Mouse (Mus musculus) spleen, adult 12 weeks (tissue): ENCODE data around the gene Lypd6b.

Experiments used
- DNase-seq: peaks from one replicate; pipeline ENCODE4 v3.0.0; 2022; ENCODE audit warnings: low spot score

Lypd6b gene

DNA sequence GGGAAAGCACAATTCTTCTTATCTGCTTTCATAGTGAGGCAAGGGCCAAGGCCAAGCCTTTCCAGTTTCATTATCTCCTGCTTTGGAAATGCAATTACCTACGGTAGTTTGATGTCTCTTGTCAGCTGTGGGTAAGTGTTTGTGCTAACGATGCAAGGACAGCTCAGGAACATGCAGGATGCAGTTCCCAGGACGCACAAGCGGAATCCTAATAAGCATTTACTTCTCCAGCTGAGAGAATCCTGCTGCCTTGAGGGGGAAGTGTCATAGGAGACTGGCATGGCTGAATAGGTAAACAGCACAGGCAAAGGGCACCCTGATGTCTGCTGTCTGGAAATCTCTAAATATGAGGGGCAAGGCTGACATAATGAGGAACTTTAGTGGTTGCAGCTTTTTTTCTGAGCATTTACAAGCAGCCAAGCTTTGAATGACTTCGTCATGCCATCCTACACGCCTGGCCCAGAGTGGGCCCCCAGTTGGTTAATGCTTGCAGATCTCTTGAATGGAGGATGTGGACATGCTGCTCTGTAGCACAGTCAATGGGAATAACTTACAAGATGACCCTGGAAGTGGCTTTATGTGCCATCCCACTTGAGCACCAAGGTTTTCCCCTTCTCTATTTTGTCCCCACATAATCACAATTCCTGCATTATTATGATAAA is 165.3 kb downstream of the Lypd6b start:
- no peak for DNase-seq

DNA sequence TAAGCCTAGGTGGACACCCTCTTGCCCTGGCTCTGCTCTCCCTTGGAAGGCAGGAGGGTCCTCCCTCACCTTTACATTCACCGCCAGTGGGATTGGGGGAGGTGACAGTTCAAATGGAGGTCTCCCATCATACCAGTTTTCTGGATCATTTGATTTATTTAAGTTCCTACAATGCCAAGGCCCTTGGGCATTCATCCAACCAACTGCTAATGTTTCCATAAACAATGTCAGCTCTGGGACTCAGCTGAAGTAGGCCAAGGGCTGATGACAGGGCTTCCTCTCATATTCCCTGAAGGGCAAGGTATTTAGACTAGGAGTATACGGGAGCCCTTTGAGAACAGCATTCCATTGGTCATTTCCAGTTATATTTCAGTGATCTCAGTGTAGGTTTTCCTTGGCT is 170.0 kb downstream of the Lypd6b start:
- no peak for DNase-seq

DNA sequence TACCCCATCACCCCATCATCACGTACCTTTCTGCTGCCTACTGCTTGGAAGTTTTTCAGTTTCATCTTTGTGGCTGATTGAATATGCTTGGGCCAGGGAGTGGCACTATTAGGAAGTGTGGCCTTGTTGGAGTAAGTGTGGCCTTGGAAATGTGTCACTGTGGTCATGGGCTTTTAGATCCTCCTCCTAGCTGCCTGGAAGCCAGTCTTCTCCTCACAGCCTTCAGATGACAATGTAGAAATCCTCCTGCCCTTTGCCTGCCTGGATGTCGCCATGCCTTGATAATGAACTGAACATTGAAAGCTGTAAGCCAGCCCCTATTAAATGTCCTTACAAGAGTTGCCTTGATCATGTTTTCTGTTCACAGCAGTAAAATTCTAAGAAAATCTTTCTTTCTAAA is 174.5 kb downstream of the Lypd6b start:
- DNase-seq = no peak

DNA sequence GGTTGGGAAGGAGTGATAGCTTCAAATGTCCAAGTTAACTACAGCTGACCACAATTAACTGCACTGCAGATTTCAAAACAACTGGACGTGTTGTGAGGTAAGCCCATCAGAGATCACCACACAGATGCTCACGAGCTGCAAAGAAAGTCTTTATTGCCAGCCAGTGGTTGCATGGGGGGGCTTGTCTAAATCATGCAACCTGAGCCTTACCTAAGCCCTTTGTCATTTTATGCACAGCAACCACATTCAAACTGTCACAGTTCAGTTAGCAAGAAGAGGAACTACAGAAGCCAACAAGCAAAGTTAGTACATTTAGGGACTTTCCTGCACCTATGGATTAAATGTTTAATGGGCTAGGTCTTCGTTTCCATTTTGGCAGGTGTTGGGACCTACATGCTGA is 177.4 kb downstream of the Lypd6b start:
- DNase-seq = no peak

DNA sequence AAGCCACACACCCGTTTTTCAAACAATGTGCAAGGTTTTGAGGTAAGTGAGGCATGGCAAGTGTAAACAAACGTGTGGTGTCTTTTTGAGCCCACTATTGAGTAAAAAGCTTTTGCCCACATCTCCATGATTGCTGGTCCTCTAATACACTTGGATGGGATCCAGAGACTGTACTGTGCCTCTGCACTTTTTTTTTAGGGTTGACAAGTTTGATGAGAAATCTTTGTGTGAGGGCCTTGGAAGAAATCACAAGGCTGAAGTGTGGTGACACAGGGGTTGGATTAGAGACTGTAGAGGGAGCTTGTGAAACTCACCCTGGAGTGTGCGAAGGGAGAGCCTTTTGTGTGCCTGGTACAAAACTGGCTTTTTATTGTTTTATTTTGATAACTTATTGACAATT is 180.3 kb downstream of the Lypd6b start:
- DNase-seq = no peak

DNA sequence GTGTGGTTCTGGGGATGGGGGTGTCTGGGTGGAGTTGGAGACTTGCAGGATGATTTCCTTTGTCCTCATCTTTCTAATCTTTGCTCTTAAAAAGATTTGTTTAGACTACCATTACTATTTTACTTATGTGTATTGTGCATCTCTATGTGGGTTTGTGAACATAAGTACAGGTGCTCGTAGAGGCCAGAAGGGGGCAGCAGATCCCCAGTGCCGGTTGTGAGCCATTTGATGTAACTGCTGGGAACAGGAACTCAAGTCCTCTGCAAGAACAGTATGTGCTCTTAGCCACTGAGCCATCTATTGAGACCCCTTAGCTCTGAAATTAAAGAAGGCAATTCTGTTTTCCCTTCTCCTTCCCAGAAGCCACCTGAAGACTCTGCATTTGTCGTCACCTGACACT is 183.5 kb downstream of the Lypd6b start:
- no peak for DNase-seq

DNA sequence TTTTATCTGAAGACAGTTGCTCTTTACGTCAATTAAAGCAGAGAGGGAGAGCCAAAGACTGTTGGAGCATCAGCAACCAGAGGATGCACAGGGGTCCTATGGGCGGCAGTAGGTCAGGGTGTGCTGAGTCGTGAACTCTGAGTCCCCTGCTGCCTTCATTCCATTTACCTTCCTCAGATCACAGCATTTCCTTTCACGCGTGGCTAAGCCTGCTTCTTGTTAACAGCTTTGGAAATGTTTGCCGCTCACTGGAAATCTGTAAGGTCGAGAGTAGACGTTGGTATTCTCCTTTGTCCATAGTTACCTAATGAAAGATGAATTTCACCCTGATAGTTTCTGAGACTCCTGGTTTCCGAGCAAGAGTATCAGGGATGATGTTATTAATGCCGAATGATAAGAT is 191.1 kb downstream of the Lypd6b start:
- DNase-seq = no peak

DNA sequence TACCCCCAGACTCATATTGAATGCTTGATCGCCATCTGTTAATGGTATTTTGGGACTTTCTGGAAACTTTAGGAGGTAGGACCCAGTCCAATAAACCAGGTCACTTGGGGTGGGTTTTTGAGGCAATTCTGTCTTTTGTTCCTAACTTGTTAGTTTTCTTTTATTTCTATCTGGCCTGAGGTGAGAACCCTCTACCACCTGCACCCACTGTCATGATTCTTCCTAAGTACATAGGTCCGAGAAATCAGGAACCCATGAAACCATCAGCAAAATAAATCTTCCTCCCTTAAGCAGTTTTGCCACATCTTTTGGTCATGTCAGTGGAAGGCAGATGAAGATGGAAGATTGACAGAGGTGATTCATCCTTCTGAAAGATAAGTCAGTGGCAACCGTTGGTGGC is 192.5 kb downstream of the Lypd6b start:
- DNase-seq = no peak

DNA sequence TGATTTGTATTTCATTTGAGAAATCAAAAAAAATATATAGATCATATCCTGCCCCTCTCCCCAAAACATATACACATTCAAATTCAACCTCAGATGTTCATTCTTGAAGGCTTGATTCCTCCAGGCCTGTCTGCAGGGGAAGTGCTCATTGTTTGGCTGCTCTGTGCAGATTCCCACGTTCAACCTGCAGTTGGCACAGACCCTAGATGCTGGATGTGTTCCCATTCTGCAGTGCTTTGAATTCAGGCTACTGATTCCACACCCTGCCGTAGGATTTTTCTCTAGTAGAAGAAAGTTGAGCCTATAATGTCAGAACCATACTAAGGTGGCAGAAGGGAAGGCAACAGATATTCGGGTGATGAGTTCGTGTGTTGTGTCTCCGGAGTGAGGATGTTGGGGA is 195.5 kb downstream of the Lypd6b start:
- DNase-seq = no peak

DNA sequence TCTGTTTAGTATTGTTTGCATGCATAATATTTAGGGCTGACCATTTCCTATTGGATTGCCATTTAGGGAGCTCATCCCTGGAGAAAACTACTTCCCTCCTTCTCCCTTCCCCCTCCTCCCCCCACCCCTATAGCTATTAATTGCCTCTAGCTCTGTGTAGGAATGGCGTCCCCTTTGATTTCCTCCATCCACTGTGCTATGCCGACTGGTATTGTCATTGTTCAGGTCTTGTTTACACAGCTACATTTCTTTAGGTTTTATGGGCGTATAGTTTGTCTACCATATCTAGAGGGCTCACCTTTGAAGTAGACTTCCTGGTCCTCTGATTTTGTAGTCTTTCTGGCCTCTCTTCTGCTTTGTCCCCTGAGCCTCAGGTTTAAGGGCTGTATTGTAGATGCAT is 197.3 kb downstream of the Lypd6b start:
- DNase-seq = no peak

DNA sequence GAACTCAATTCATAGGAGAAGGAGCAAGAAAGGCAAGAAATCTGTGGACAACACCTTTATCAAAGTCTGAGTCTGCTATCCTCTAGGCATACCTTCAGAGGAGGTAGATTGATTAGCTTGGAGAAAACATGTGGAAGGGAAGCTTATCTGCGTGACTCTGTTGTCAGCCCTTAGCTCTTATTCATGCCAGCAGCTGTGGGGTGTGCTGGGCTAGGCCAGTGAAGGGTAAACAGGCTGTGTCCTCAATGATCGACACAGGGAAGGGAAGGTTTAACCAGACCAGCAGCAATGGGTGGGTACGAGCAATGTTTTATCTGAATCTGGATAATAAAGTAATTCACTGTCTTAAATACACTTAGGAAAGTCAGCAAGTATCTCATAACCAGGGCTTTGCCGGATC is 208.4 kb downstream of the Lypd6b start:
- no peak for DNase-seq

DNA sequence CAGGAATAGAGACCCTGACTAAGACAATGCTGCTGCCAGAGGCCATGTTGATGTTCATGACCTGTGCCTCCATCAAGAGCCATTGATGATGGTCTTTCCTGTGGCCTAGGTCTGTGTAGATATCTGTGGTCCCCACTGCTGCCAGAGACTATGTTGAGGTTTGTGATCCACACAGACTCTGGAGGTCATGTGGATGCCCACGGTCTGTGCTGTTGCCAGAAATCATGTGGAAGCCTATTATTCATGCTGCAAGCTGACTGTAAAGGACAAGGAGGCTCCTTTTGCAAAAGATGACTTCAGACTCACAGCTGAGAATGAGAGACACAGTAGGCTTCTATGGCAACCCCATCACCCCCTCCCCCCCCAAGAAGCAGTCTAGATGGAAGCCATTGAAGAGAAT is 209.7 kb downstream of the Lypd6b start:
- DNase-seq = no peak
